Mouse (Mus musculus): Measurements from ENCODE around the gene Erc1. TPM values are rescaled to one million over a fixed set of nuclear protein-coding genes. Genes with fewer than 3 reads are reported as not detected.

The Erc1 gene
- total RNA-seq, 4 experiments from 2014 or later, result 16.4 to 29.0 (median 21.4) TPM

Other genes with a start within 250 kb of the Erc1 start
- gene Rad52, start 54.5 kb upstream of the Erc1 start, total RNA-seq (2022), result 10 to 100 TPM; 15.6 to 33.5 (median 22.0) TPM
- 100 to 1,000 TPM; 160 to 245 (median 208) TPM for gene Wnk1, start 190.5 kb upstream of the Erc1 start, total RNA-seq (2022)
- gene Ninj2, start 245.2 kb upstream of the Erc1 start, total RNA-seq (2022), result not detected